Mouse (Mus musculus) adrenal gland, adult 8-10 months (tissue): ENCODE measurements at regions not wholly inside any gene's neighbourhood (a gene's known extent, or its start where the extent isn't known, plus 50 kb on each side); places are given as distances from the start of the nearest gene placed in this dataset.

ENCODE experiments used
- microRNA-seq, 2 experiments: library from miRNA; unstranded; fragments of <30 nt; microRNA quantifications; one replicate each; pipeline ENCODE4 v1.2.0; 2022

Small RNA genes lying in the stretch of these regions (microRNA-seq; reads per million reads assigned to microRNA genes)
- gene Gm24979: 0 reads per million in 2 experiments
